Mouse (Mus musculus) neural tube, embryonic 13.5 days (tissue): ENCODE results near the gene Eral1. TPM values are rescaled to one million over a fixed set of nuclear protein-coding genes. Genes with fewer than 3 reads are reported as not detected.

Experiments used
- ATAC-seq: fragments of 200-750 bp; cut with Nextera tagmentation; 2 replicates; pipeline ENCODE4 v1.8.0; 2017; ENCODE audit warnings: low read depth, mild to moderate bottlenecking, moderate TSS enrichment, moderate library complexity
- H3K27ac ChIP-seq: fragments of 300-500 bp; sonication (generic); replicated peaks from 2 replicates; pipeline ENCODE4 v1.5.1; 2015; ENCODE audit warnings: moderate library complexity, mild to moderate bottlenecking, inconsistent platforms
- H3K27me3 ChIP-seq: fragments of 300-500 bp; sonication (generic); 2 replicates; pipeline ENCODE4 v1.6.1; 2015; ENCODE audit warnings: mild to moderate bottlenecking, inconsistent platforms
- H3K36me3 ChIP-seq: fragments of 300-500 bp; sonication (generic); 2 replicates; pipeline ENCODE4 v1.6.1; 2015; ENCODE audit warnings: mild to moderate bottlenecking, inconsistent platforms
- H3K4me1 ChIP-seq: fragments of 300-500 bp; sonication (generic); replicated peaks from 2 replicates; pipeline ENCODE4 v1.6.1; 2015; ENCODE audit warnings: inconsistent platforms
- H3K4me2 ChIP-seq: fragments of 300-500 bp; sonication (generic); 2 replicates; pipeline ENCODE4 v1.6.1; 2015; ENCODE audit warnings: inconsistent platforms, mild to moderate bottlenecking, moderate library complexity
- H3K4me3 ChIP-seq: fragments of 300-500 bp; sonication (generic); 2 replicates; pipeline ENCODE4 v1.5.1; 2015; ENCODE audit warnings: mild to moderate bottlenecking, inconsistent platforms
- H3K9ac ChIP-seq: fragments of 300-500 bp; sonication (generic); 2 replicates; pipeline ENCODE4 v1.6.1; 2015; ENCODE audit warnings: moderate library complexity, mild to moderate bottlenecking, inconsistent platforms
- H3K9me3 ChIP-seq: fragments of 300-500 bp; sonication (generic); 2 replicates; pipeline ENCODE4 v1.6.1; 2016; ENCODE audit warnings: inconsistent platforms
- WGBS: fragments of 180-500 bp; shearing (Covaris S2); methylation state at CpG from one replicate; pipeline ENCODE4 v1.1.7; 2015; 5-methylcytosine and 5-hydroxymethylcytosine counted together
- polyA plus RNA-seq: library from polyadenylated mRNA; unstranded; fragments of >200 nt; fragmentation: Nextera tagmentation; extraction: Ambion mirVana; gene quantifications from 2 replicates; pipeline ENCODE4 v1.2.1, GENCODE M21; 2015

Gene Eral1
- polyA plus RNA-seq, 1 experiment from 2014 or later = 29.8 TPM

DNA sequence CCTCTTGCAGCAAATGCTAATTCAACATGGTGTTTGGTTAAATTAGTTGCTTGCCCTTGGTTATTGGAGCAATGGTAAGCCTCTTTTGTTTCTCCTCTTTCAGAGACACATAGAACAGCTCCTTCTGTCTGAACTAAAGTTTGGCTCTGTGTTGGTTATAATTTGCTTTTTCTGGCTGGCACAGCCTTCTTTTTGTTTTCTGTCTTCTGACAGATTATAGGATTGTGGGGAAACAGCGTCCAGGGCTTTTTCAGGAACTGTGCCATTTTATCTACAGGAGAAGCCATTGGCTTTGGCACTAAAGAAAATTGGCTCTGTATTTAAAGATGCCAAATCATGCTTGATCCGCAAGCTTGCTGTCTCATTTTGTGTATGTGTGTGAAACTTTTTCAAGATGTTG, 33.4 kb upstream of the Eral1 start:
- H3K4me1 ChIP-seq = peaks cover 61% of the 10 kb centered on the region
- H3K9ac ChIP-seq = no peak overlapping the region
- no peaks in the 10 kb centered on the region for H3K9me3 ChIP-seq
- 0 out of 2 replicates have a peak overlapping the region, but pooled peaks have one; percentile 97 for H3K27ac ChIP-seq
- H3K4me2 ChIP-seq = 0 out of 2 replicates have a peak overlapping the region, but pooled peaks have one; percentile 74
- ATAC-seq = no peak
- H3K4me3 ChIP-seq = no peak overlapping the region
- no peaks in the 10 kb centered on the region for H3K27me3 ChIP-seq
- no peaks in the 10 kb centered on the region for H3K36me3 ChIP-seq
- 65% methylated on average over 2 of the region's 2 CpGs for WGBS

DNA sequence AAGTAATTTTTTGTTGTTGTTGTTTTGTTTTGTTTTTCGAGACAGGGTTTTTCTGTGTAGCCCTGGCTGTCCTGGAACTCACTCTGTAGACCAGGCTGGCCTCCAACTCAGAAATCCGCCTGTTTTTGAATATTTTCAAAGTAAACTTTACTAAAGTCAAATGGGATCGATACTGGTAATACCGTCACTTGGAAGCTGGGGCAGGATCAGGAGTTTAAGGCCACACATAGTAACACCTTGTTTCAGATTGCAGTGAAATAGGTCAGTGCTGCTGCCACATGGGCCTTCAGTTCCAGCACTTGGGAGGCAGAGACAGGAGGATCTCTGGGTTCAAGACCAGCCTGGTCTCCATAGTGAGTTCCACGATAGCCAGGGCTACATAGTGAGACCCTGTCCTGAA, 24.3 kb upstream of the Eral1 start:
- Histone ChIP-seq H3K27ac (no peak overlapping the region), H3K27me3 (no peaks in the 10 kb centered on the region), H3K9me3 (0 out of 2 replicates have a peak, but pooled peaks cover 4% of the 10 kb centered on the region), H3K9ac (no peak overlapping the region), H3K4me1 (peaks cover 6% of the 10 kb centered on the region; the same call in 1 of the 2 replicates), H3K4me3 (no peak overlapping the region), H3K36me3 (peaks cover 21% of the 10 kb centered on the region), H3K4me2 (no peak overlapping the region)
- WGBS = 95% methylated on average over 5 of the region's 5 CpGs
- no peak for ATAC-seq

DNA sequence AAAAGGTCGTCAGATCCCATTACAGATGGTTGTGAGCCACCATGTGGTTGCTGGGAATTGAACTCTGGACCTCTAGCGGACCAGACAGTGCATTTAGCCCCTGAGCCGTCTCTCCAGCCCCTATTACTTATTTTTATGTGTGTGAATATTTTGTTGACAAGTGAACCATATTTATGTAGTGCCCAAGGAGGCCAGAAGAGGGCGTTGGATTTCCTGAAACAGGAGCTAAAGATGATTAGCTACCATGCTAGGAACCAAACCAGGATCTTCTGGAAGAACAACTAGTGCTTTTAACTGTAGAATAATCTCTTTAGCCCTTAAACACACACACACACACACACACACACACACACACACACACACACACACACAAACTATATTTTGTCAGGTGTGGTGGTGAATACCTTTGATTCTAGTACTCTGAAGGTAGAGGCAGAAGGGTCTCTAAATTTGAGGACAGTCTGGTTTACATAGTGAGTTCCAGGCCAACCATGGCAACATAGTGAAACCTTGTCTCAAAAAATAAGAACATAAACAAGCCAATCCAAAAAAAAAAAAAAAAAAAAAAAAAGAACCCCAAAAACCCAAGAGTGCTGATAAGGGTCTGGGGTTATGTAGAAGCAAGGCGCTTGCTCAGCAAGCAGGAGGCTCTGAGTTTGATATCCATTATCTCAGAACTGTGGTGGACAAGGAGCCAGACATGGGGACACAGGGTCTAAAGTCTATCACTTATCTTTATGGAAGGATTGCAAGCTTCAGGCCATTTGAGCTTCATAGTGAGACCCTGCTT, 23.0 kb upstream of the Eral1 start:
- Histone ChIP-seq H3K4me1 (peaks cover 9% of the 10 kb centered on the region; the same call in 1 of the 2 replicates), H3K27me3 (no peaks in the 10 kb centered on the region), H3K4me3 (no peak overlapping the region), H3K4me2 (no peak overlapping the region), H3K9ac (no peak overlapping the region), H3K27ac (no peak overlapping the region), H3K36me3 (peaks cover 22% of the 10 kb centered on the region), H3K9me3 (0 out of 2 replicates have a peak, but pooled peaks cover 4% of the 10 kb centered on the region)
- ATAC-seq = no peak
- WGBS = 70% methylated on average over 5 of the region's 5 CpGs

DNA sequence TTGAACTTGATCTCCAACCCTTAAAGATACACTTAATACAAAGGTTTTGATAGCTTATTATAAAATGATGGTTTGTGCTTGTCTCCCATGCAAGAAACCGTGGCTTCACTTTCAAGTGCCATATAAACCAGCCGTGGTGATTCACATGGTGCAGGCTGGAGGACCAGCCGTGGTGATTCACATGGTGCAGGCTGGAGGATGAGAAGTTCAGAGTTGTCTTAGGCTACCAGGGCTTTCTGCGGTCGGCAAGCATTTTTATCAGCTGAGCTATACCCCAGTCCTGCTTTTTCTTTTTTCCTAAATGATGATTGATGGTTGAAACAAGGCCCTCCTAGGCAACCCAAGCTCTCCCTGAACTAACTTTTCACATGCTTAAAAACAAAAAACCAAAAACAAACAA, 22.0 kb upstream of the Eral1 start:
- H3K4me2 ChIP-seq = no peak overlapping the region
- no peaks in the 10 kb centered on the region for H3K9me3 ChIP-seq
- H3K4me3 ChIP-seq = no peak overlapping the region
- WGBS = 83% methylated on average over 5 of the region's 5 CpGs
- no peak for ATAC-seq
- H3K4me1 ChIP-seq = peaks cover 19% of the 10 kb centered on the region
- H3K9ac ChIP-seq = no peak overlapping the region
- H3K36me3 ChIP-seq = peaks cover 12% of the 10 kb centered on the region
- no peak overlapping the region for H3K27ac ChIP-seq
- H3K27me3 ChIP-seq = no peaks in the 10 kb centered on the region

DNA sequence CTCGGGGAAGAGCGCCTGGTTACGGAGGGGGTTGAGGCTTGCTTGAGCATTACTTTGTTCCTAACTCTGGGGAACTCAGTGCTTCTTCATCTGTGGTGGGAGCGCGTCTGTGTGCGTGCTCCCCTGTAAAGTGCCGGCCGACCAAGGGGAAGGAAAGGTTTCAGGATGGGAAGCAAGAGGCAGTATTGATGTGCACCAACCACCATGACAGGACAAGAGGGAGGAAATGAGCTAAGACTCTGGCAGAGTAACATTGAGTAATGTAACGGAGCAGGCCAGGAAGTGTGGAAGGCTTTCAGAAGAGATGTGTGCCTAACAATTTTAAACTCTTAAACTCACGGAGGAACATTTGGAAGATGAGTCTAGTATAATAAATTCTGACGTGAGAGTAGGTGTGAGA, 20.6 kb upstream of the Eral1 start:
- no peaks in the 10 kb centered on the region for H3K27me3 ChIP-seq
- H3K36me3 ChIP-seq = peaks cover 6% of the 10 kb centered on the region; the same call in 1 of the 2 replicates
- H3K9me3 ChIP-seq = no peaks in the 10 kb centered on the region
- ATAC-seq = no peak
- H3K4me1 ChIP-seq = peaks cover 33% of the 10 kb centered on the region
- no peak overlapping the region for H3K27ac ChIP-seq
- no peak overlapping the region for H3K4me3 ChIP-seq
- no peak overlapping the region for H3K9ac ChIP-seq
- no peak overlapping the region for H3K4me2 ChIP-seq
- 94% methylated on average over 11 of the region's 11 CpGs for WGBS

DNA sequence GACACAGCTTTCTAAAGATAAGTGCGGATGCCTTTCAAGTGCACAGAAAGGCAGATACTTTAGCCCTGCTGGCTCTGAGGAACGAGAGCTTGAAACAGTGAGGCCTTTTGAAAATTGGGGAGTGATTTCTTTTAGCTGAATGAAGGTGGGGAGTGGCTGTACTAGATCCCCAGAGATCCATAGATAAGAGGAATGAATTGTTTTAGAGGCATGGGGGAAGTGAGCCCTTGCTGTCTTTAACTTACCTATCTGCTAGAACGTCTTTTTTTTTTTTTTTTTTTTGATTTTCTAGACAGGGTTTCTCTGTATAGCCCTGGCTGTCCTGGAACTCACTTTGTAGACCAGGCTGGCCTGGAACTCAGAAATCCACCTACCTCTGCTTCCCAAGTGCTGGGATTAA, 16.9 kb upstream of the Eral1 start:
- Histone ChIP-seq H3K9me3 (no peaks in the 10 kb centered on the region), H3K4me3 (peak overlapping the region; percentile 16; the same call in 1 of the 2 replicates), H3K27ac (peak overlapping the region; percentile 42; the same call in 1 of the 2 replicates), H3K4me1 (peaks cover 40% of the 10 kb centered on the region), H3K36me3 (peaks cover 3% of the 10 kb centered on the region; the same call in 1 of the 2 replicates), H3K4me2 (peak overlapping the region; percentile 68), H3K9ac (peak overlapping the region; percentile 61), H3K27me3 (no peaks in the 10 kb centered on the region)
- no peak for ATAC-seq
- 41% methylated on average over 3 of the region's 3 CpGs for WGBS

DNA sequence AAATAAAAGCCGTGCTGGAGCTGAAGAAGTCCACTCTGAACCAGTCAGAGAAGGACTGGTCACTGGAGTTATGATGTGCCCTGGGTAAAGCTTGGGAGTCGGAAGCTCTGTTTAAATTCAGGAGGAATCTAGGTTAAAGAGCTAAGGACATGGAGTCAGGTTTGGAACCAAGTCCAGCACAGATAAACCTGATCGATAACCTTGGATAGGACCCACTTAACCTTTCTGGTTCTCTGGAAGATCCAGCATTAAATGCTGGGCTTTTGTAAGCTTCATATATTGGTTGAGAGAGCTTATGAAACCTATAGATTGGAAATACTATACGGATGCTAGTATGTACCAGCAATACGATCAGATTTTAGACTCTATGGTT, 14.9 kb upstream of the Eral1 start:
- 28% methylated on average over 5 of the region's 5 CpGs for WGBS
- Histone ChIP-seq H3K27ac (peak overlapping the region; percentile 85), H3K27me3 (no peaks in the 10 kb centered on the region), H3K9ac (peak overlapping the region; percentile 89), H3K9me3 (no peaks in the 10 kb centered on the region), H3K4me3 (peak overlapping the region; percentile 67), H3K4me1 (peaks cover 40% of the 10 kb centered on the region), H3K36me3 (peaks cover 3% of the 10 kb centered on the region; the same call in 1 of the 2 replicates), H3K4me2 (peak overlapping the region; percentile 68)
- ATAC-seq = no peak; the same call in 1 of the 2 replicates

DNA sequence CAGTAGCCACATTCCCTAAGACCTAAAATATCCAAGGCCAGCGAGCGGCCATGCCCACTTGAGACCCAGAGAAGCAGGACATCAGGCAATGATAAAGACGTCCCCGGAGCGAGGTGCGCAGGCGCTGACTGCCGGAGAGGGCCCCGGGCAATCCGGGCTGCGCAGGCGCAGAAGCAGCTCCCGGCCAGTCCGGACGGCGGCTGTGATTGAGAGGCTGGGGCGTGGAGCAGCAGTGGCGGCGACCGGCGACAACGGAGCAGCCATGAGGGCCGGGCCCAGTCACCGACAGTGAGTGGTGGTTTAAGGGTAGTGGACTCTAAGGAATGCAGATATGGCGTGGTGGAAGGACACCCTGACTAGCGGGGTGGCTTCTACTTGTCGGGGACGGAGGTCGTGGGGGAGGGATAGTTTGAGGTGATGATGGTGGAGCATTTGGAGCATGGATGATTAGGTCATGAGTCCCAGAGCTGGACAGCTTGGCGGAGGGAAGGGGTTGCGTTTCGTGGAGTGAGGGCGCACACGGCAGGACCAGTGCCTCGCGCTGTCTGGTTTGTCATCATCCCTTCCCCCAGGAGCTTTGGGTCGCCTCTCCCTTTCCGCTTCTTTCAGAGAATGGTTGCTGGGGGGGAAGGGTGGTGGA, 14.4 kb upstream of the Eral1 start, which contains the start of gene Fam222b:
Fam222b (plus strand) TSS at position 157 of the 640 bp plus-strand sequence.
- Histone ChIP-seq H3K4me2 (peak within 1 kb of the TSS; percentile 68), H3K36me3 (peaks cover 2% of the 10 kb centered on the region; the same call in 1 of the 2 replicates), H3K9ac (peak within 1 kb of the TSS; percentile 89), H3K27me3 (no peaks in the 10 kb centered on the region), H3K27ac (peak within 1 kb of the TSS; percentile 85), H3K4me3 (peak within 1 kb of the TSS; percentile 67), H3K4me1 (peaks cover 40% of the 10 kb centered on the region), H3K9me3 (no peaks in the 10 kb centered on the region)
- WGBS = under 1% methylated on average over 38 of the region's 38 CpGs
- peak; percentile 96 for ATAC-seq

DNA sequence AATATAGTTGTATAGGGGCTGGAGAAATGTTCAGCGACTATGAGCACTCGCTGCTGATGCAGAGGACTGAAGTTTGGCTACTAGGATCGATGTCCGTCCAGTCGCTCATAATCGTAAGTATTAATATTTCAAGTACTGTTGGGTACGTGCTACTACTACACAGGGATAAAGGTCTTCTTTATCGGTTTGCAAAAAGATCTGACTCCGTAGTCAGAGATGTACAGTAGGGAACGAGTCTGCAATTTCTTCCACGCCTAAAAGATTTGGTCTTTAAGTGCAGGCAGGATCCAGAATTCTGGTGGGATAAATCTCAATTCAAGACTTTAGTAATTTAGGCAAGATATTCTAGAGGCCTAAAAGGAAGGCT, 13.9 kb upstream of the Eral1 start:
- 0 out of 2 replicates have a peak, but pooled peaks have one; percentile 32 for ATAC-seq
- peaks cover 40% of the 10 kb centered on the region for H3K4me1 ChIP-seq
- H3K4me2 ChIP-seq = peak overlapping the region; percentile 68
- WGBS = 60% methylated on average over 11 of the region's 11 CpGs
- no peaks in the 10 kb centered on the region for H3K9me3 ChIP-seq
- peak overlapping the region; percentile 85 for H3K27ac ChIP-seq
- peak overlapping the region; percentile 67 for H3K4me3 ChIP-seq
- H3K27me3 ChIP-seq = no peaks in the 10 kb centered on the region
- no peaks in the 10 kb centered on the region; the same call in 1 of the 2 replicates for H3K36me3 ChIP-seq
- H3K9ac ChIP-seq = peak overlapping the region; percentile 89

DNA sequence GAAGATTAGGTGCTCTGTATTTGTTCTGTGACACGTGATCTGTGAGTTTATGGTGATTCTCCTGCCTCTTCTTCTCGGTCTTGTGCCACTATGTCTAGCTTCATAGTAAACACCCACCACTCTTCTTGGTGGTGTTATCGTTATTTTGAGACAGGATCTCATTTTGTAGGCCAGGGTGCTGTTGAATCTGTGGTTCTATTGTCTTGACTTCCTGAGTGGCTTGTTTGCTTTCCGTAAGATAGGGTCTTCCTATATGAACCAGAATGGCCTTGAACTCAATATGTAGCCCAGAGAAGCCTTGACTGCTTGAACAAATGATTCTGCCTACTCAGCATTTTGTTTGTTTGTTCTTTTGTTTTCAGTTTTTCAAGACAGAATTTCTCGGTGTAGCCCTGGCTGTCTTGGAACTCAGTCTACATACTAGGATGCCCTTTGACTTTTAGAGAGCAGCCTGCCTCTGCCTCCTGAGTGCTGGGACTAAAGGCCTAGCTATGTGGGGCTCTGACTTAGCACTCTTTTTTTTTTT, 7.6 kb upstream of the Eral1 start:
- no peaks in the 10 kb centered on the region for H3K4me1 ChIP-seq
- no peak overlapping the region for H3K4me2 ChIP-seq
- H3K27ac ChIP-seq = no peak overlapping the region
- no peak overlapping the region for H3K9ac ChIP-seq
- no peaks in the 10 kb centered on the region for H3K36me3 ChIP-seq
- H3K9me3 ChIP-seq = no peaks in the 10 kb centered on the region
- peaks cover 5% of the 10 kb centered on the region for H3K27me3 ChIP-seq
- H3K4me3 ChIP-seq = no peak overlapping the region
- 81% methylated on average over 5 of the region's 5 CpGs for WGBS
- no peak for ATAC-seq

DNA sequence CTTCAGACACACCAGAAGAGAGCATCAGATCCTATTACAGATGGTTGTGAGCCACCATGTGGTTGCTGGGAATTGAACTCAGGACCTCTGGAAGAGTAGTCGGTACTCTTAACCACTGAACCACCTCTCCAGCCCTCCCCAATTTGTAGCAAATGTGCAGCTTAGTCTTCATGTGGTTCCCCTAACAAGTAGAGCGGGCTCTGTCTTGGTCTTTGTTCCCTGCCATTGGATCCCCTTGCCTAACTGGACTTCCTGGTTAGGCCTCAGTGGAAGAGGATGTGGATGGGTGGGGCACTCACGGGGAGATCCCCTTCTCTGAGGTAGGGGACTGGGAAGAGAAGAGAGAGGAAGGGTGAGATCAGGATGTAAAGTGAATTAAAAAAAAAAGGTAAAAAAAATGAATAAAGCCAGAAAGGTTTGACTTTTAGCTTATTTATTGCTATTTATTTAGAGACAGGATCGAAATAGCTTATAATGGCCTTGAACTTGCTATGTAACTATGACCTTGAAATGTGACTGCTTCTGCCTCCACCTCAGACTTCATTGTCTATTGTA, 6.8 kb upstream of the Eral1 start:
- no peak overlapping the region for H3K4me2 ChIP-seq
- no peaks in the 10 kb centered on the region for H3K9me3 ChIP-seq

DNA sequence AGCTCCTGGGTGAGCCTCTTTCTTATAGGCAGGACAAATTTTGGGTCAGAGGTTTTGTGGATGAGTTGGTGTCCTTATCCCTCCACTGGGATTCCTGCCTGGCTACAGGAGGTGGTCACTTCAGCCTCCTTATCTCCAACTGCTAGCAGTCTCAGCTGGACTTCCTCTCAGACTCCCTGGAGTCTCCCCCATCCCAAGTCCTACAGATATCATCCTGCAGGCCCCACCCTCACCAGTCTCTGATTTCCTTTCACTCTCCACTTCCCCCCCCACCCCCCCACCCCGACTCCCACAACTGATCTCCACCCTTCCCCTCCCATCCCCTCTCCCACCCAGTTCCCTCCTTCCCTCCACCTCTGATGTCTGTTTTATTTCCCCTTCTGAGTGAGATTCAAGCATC, 3.4 kb upstream of the Eral1 start:
- Histone ChIP-seq H3K36me3 (no peaks in the 10 kb centered on the region), H3K4me2 (no peak overlapping the region), H3K4me1 (peaks cover 17% of the 10 kb centered on the region), H3K27me3 (peaks cover 5% of the 10 kb centered on the region), H3K9me3 (no peaks in the 10 kb centered on the region), H3K27ac (no peak overlapping the region), H3K9ac (no peak overlapping the region), H3K4me3 (no peak overlapping the region)
- WGBS = 67% methylated on average over 1 of the region's 1 CpGs
- no peak for ATAC-seq

More for the DNA sequence above, 6.8 kb upstream of the Eral1 start:
- H3K27me3 ChIP-seq = peaks cover 5% of the 10 kb centered on the region
- H3K4me3 ChIP-seq = no peak overlapping the region
- H3K9ac ChIP-seq = no peak overlapping the region
- 86% methylated on average over 4 of the region's 4 CpGs for WGBS
- H3K36me3 ChIP-seq = no peaks in the 10 kb centered on the region
- H3K27ac ChIP-seq = no peak overlapping the region
- ATAC-seq = no peak
- H3K4me1 ChIP-seq = no peaks in the 10 kb centered on the region
